Mouse (Mus musculus) adrenal gland, postnatal 10 days (tissue): Measurements from ENCODE around the gene Scrn2. TPM values are rescaled to one million over a fixed set of nuclear protein-coding genes. Genes with fewer than 3 reads are reported as not detected.

ENCODE experiments used
- DNase-seq: peaks from one replicate; pipeline ENCODE4 v3.0.0; 2021; ENCODE audit warnings: mixed read lengths
- total RNA-seq, 2 experiments: library from RNA; stranded (reverse); gene quantifications; 2 replicates each; pipeline ENCODE4 v1.2.3; 2021

Gene Scrn2
- total RNA-seq, 2 experiments from 2014 or later = 22.5 to 25.9 TPM

GRCm38 (mm10) chr11:97017696-97018582 lies 11.8 kb upstream of the Scrn2 start:
- DNase-seq = peak; percentile 15

- DNase-seq = peak; percentile 34
Observed at GRCm38 (mm10) chr11:97018583-97019344, 11.0 kb upstream of the Scrn2 start.

DNA sequence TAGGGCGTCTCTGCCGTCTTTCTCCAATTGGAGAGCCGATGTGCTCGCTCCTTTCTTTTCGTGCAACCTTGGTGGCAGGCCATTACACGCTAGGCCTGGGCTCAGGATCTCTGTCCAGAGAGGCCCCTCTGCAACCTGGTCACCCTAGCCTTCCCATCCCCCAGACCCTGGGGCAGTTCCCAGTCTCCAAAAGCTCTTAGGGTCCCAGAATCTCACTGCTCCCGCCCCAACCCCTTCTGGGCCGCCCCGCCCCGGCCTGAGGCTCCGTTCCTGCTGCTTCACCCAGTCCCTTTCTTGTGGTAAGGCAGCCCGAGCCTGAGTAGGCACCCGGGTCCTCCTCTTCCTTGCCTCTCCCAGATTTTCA lies 10.4 kb upstream of the Scrn2 start:
- no peak for DNase-seq

- DNase-seq = peak; percentile 12
Observed at GRCm38 (mm10) chr11:97021121-97021765, 8.5 kb upstream of the Scrn2 start.

GRCm38 (mm10) chr11:97021873-97022484 lies 7.8 kb upstream of the Scrn2 start:
- DNase-seq = peak; percentile 82

- peak; percentile 70 for DNase-seq
Observed at GRCm38 (mm10) chr11:97024977-97025376, 4.8 kb upstream of the Scrn2 start.

- peak; percentile 92 for DNase-seq
Observed at GRCm38 (mm10) chr11:97025721-97026344, 3.9 kb upstream of the Scrn2 start.

DNA sequence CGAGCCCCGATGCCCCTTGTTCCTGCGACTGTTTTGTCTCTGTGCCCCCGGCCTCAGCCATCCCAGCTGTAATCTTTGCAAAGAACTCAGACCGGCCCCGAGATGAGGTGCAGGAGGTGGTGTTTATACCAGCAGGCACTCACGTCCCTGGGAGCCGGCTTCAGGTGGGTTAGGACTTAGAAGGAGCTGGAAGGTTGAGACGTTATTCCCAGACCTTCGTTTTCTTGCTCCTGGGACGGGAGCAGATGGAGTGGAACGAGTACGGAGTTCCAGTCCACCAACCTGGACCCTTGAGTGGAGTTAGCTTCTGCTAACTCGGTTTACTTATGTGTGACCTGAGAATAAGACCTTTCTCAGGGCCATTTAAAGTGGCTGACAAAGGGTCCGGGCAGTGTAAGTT lies 688 bp downstream of the Scrn2 start:
- DNase-seq = no peak

DNA sequence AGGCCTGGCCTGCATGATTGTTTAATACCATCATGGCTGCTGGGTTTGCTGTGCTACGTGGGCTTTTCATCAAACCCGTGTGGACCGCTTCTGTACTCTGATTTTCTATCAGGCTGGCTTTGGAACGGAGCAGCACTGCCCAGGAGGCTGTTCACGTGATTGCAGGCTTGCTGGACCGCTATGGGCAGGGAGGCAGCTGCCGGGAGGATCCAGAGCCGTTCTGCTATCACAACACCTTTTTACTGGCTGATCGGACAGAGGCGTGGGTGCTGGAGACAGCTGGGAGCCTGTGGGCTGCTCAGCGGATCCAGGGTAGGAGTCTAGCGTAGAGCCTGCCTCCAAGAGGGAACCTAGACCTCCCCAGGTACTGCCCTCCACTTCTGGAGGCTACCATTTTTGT lies 2.2 kb downstream of the Scrn2 start:
- DNase-seq = no peak

DNA sequence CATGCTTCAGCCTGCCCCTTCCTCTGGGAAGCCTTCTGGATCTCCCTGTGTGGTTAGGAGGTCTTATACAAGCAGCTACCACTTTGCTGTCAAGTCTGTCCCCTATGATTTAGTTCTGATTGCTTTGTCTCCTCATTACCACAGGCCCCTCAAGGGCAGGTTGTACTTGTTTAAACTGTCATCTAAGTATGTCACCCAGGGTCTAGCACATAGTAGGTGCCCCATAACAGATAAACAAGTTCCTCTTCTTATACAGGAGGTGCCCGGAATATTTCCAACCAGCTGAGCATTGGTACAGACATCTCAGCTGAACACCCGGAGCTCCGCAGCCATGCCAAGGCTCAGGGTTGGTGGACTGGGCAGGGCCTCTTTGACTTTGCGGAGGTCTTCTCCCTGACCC lies 2.8 kb downstream of the Scrn2 start:
- DNase-seq = no peak

DNA sequence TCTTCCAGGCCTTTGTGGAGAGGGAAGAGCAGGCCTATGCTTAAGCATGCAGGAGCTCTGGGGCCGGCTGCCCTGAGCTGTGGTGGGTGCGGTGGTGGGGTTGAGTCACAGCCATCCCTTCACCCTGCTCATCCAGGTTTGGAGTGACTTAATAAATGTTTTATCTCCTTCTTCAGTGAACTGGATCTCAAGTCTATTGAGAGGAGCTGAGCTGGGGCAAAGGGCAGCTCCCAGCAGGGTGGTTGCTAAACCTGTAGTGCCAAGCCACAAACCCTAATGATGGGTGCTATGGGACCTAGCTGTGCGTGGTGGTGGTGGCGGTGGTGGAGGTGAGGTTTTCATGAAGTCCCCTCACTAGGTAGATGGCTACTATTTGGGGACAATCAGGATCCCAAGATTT lies 4.0 kb downstream of the Scrn2 start:
- DNase-seq = no peak

GRCm38 (mm10) chr11:97036141-97036540 lies 6.4 kb downstream of the Scrn2 start:
- DNase-seq = no peak

DNA sequence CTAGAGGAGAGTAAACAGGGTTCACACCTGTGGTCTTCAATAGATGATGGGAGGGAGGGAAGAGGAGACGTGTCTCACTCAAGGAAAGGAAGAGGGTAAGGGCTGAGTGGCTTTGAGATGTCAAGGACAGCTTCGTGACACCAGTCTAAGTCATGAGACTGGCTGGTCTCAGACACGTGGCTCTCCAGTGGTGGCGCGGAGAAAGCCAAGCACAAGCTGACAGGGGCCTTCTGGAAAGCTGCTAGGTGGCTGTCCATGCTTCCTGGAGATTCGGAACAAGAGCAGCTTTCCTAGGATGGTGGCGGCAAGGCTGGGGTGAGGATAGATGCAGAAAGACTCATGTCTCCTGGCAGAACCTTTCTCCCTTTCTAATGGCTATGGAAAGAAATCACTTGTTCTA lies 9.1 kb downstream of the Scrn2 start:
- peak; percentile 41 for DNase-seq

DNA sequence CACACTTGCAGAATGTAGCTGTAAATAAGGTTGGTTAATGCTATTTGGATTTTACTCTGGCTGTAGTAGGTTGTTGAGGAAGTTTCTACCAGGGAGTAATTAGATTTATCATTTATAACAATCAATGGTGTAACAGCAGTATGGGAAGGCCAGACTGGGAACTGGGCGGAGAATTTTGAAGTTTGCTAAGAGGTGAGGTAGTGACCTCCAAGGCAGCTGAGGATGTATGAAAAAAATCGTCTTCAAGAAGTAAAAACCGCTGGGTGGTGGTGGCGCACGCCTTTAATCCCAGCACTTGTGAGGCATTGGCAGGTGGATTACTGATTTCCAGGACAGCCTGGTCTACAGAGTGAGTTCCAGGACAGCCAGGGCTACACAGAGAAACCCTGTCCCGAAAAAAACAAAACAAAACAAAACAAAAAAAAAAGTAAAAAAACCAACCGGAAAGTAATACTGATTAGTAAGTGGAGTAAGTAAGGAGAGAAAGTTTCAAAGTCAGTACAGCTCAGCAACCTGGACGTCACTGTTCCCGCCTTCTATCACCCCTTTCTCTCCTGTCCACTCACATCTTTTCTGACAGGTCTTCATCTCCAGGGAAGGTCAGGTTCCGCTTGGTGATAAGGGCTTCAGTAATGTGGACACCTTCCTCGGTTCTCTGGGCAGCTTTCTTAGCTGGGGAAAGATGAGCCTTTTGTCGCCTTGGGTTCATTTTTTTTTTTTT lies 10.7 kb downstream of the Scrn2 start:
- no peak for DNase-seq

- DNase-seq = peak; percentile 92
Observed at GRCm38 (mm10) chr11:97041022-97041899, 11.5 kb downstream of the Scrn2 start, which contains the start of the genes Lrrc46 and Mrpl10. Gene Lrrc46, minus strand, starts transcription at chr11:97041407. Gene Mrpl10, plus strand, starts transcription at chr11:97041560.

DNA sequence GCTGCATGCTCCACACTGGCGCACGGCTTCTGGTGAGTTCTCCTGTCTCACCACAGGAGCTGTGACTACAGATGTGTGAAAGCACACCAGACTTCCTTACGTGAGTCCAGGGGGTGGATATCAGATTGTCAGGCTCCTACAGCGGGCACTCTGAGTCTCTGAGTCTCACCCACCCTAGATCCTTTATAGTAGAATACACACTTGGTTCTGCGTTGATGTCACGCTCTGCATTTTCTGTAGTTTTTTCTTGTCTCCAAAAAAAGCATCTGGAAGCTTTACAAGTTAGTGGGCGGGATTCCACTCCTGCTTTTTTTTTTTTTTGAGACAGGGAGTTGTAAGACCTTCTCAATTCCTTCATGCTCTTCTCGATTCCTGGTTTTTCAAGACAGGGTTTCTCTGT lies 15.2 kb downstream of the Scrn2 start:
- no peak for DNase-seq

GRCm38 (mm10) chr11:97045861-97046260 lies 16.1 kb downstream of the Scrn2 start:
- DNase-seq = no peak

DNA sequence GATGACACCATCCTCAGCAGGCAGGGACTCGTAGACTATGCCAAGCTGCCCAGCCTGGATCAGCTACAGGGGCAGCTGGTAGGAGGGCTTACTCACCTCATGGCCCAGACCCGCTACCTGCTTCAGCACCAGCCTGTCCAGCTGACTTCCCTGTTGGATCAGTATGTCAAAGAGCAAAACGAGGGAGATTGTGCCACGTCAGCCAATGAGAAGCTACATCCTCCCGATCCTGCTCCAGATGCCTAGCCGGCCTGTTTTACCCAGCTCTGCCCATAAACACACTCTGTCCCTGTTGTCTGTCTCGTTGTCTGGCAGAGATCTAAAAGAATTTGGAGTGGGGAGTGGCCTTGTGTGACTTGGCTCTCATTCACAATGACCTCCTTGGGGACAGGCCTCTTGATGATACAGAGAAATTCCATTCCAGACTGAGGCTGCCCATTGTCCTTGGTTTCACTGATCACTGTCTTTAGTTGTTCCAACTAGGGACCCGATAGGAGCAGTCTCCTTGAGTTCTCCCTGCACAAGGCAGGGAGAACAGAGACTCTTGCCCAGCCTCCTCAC lies 18.4 kb downstream of the Scrn2 start:
- DNase-seq = peak; percentile 72

- DNase-seq = no peak
Observed at GRCm38 (mm10) chr11:97049492-97050085, 19.9 kb downstream of the Scrn2 start.
